ENCODE assay signal across 19 mouse cellular contexts in genomic region chr10:19464504-19464903, GRCm38 (mm10).
DNase-seq lines count a peak whose midpoint lies in the region; ATAC-seq and TF ChIP-seq lines count a peak whose summit lies in the region.
"Had no signal": no experiment of that assay in that cellular context is flagged by ENCODE, and none has a peak within 500 bp of the region (broad histone marks: within the 10 kb centered on the region; RNA-seq: fewer than 3 reads in every experiment).

No protein-coding gene starts in this region.

- no peaks in the 10 kb centered on the region for H3K9me3 ChIP-seq in lung, embryonic 14.5 days (ENCODE audit: low read depth, low read length)
- H3K9me3 ChIP-seq: forebrain, embryonic 10.5 days; limb, embryonic 15.5 days; lung, embryonic 15.5 days had no signal

- H3K4me1 ChIP-seq in lung, embryonic 14.5 days (ENCODE audit: insufficient read depth), result no peaks in the 10 kb centered on the region
- H3K4me1 ChIP-seq in lung, adult 2 months (ENCODE audit: control insufficient read depth, insufficient read depth, low read length), result peaks cover 4% of the 10 kb centered on the region; the same call in 1 of the 2 replicates
- H3K4me1 ChIP-seq: limb, embryonic 15.5 days had no signal

- no peak for ATAC-seq in lung, embryonic 14.5 days (ENCODE audit: insufficient read depth)
- peak; percentile 80 for ATAC-seq in Patski
- ATAC-seq: forebrain, postnatal 0 days had no signal

- no peak overlapping the region for H3K4me2 ChIP-seq in lung, embryonic 14.5 days
- H3K4me2 ChIP-seq: heart, embryonic 11.5 days; limb, embryonic 15.5 days; lung, embryonic 15.5 days had no signal

- H3K4me3 ChIP-seq in lung, embryonic 14.5 days (ENCODE audit: low read depth, low read length), result no peak overlapping the region
- no peak overlapping the region for H3K4me3 ChIP-seq in lung, adult 2 months (replicated peaks; ENCODE audit: extremely low read depth, low read depth, low read length)
- H3K4me3 ChIP-seq: forebrain, embryonic 10.5 days; limb, embryonic 15.5 days; lung, embryonic 15.5 days had no signal

- CTCF ChIA-PET in Patski (lab: Charles Lee), result no interaction called here

- peak; percentile 53 for DNase-seq in heart, adult 11 months
- no peak for DNase-seq in heart, postnatal 10 days
- no peak for DNase-seq in lung, embryonic 14.5 days
- DNase-seq in lung, adult 2 months, result no peak
- peak; percentile 64 for DNase-seq in Patski (ENCODE audit: low read depth, low spot score)
- peak; percentile 56 for DNase-seq in gonadal fat pad, adult 2 months (ENCODE audit: low read depth)
- no peak for DNase-seq in cerebellum, adult 18-20 months
- DNase-seq: adrenal gland, postnatal 10 days; B cell, adult 2 months; cerebellum, postnatal 10 days; forebrain, postnatal 0 days; kidney, adult 11 months; layer of hippocampus, postnatal 36 days; right cerebral cortex, postnatal 14 days; thymus, postnatal 36 days had no signal

- POLR2A ChIA-PET in Patski (lab: Charles Lee), result no interaction called here

- intact Hi-C loops in heart, postnatal 10 days (cut with DNase I), result no loop called here

- 65% methylated on average over 5 of the region's 5 CpGs for WGBS in lung, embryonic 14.5 days
- WGBS in lung, adult 2 months, result 55% methylated on average over 5 of the region's 5 CpGs

- TF ChIP-seq POLR2A in lung, adult 2 months (IDR thresholded peaks at IDR 0.05; ENCODE audit: borderline replicate concordance, extremely low read depth, low read depth, low read length), result no peak

- no peak overlapping the region for H3K9ac ChIP-seq in lung, embryonic 14.5 days
- H3K9ac ChIP-seq: forebrain, postnatal 0 days; limb, embryonic 15.5 days; lung, embryonic 15.5 days had no signal

- H3K27me3 ChIP-seq in lung, embryonic 14.5 days (ENCODE audit: insufficient read depth, low read length), result no peaks in the 10 kb centered on the region
- no peaks in the 10 kb centered on the region for H3K27me3 ChIP-seq in Patski
- H3K27me3 ChIP-seq: limb, embryonic 15.5 days; lung, embryonic 15.5 days had no signal

- H3K36me3 ChIP-seq in lung, embryonic 14.5 days (ENCODE audit: insufficient read depth), result no peaks in the 10 kb centered on the region
- H3K36me3 ChIP-seq: forebrain, embryonic 10.5 days; limb, embryonic 15.5 days; lung, embryonic 15.5 days had no signal

- H3K27ac ChIP-seq in lung, embryonic 14.5 days (ENCODE audit: low read depth), result peak overlapping the region; percentile 36; the same call in 1 of the 2 replicates
- H3K27ac ChIP-seq: forebrain, embryonic 10.5 days; lung, embryonic 15.5 days had no signal

- TF ChIP-seq CTCF in lung, embryonic 14.5 days (IDR thresholded peaks at IDR 0.05; ENCODE audit: low read depth), result no peak
- TF ChIP-seq CTCF in lung, adult 2 months (IDR thresholded peaks at IDR 0.05; ENCODE audit: insufficient read depth, low read length), result no peak
- peak; percentile 14 for TF ChIP-seq CTCF in Patski (IDR thresholded peaks at IDR 0.05)

- in situ Hi-C loops in Patski (cut with MboI; ENCODE audit: low pct_unique_long_range_greater_than_20kb), result no loop called here

Comparison
In these comparisons a context has a peak if more than half of its experiments do, and no peak if none do; other contexts are left out.
1. DNase-seq: peak in heart, adult 11 months (single experiment), Patski (single experiment) and gonadal fat pad, adult 2 months (single experiment); none in heart, postnatal 10 days (0 of 2), lung, embryonic 14.5 days (single experiment), lung, adult 2 months (single experiment) and cerebellum, adult 18-20 months (0 of 2).